In the genomic region with DNA sequence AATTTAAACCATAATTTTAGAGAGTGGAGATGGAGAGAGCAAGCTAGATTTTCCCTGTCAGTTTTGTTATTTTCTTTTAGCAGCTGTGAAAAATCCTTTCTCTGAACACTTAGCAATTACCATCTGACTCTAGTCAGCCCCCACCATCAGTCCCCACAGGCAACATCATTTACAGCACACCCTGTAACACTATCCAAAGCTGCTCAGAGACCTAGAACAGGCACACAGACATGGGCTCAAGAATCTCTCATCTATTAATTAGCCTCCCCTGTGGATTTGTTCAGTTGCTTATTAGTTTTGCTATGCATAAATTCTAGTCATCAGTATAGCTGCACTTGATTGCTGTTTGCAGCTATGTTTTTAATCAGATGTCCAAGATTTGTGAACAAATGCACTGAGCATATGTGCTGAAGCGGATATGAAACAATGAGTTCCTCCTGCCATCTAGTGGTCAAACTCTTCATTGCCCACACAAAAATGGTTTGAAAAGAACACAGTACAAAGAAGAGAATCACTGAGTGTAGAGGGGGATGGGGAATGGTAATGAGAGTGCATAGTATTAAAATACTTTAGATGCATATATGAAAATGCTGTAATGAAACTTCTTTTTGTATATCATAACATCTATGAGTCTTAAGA, we compare ENCODE assay signal across 8 mouse cellular contexts.
DNase-seq lines count a peak whose midpoint lies in the region; ATAC-seq lines count a peak whose summit lies in the region.

No protein-coding gene starts in this region.

- no peaks in the 10 kb centered on the region for H3K27me3 ChIP-seq in hindbrain, embryonic 12.5 days

- H3K27ac ChIP-seq in hindbrain, embryonic 12.5 days: no peak overlapping the region

- H3K9me3 ChIP-seq in hindbrain, embryonic 12.5 days (replicated peaks): no peaks in the 10 kb centered on the region

- DNase-seq in cerebellum, adult 8-10 months: peak; percentile 6
- DNase-seq in cerebellum, adult 11 months: no peak
- DNase-seq in right cerebral cortex, postnatal 10 days (ENCODE audit: low spot score in 2 of 2): peak; percentile 53 to 55
- no peak for DNase-seq in right cerebral cortex, postnatal 36 days (ENCODE audit: low spot score in 2 of 2)
- DNase-seq in left cerebral cortex, postnatal 25 days (ENCODE audit: low spot score in 2 of 2): peak; percentile 66 to 77
- DNase-seq in skeletal muscle tissue, adult 2 months (ENCODE audit: low read depth, low spot score): peak; percentile 3
- no peak for DNase-seq in thymus, postnatal 25 days

- no peak overlapping the region for H3K4me3 ChIP-seq in hindbrain, embryonic 12.5 days

- ATAC-seq in hindbrain, embryonic 12.5 days (ENCODE audit: low FRiP score): peak; percentile 88

- 24% methylated on average over 1 of the region's 1 CpGs for WGBS in hindbrain, embryonic 12.5 days

- intact Hi-C loops in left cerebral cortex, postnatal 25 days (cut with DNase I): loop anchor here (5.0 kb wide), 1 partner anchor 747 kb away; no protein-coding TSS in a partner anchor

- H3K4me2 ChIP-seq in hindbrain, embryonic 12.5 days (replicated peaks): no peak overlapping the region

- H3K36me3 ChIP-seq in hindbrain, embryonic 12.5 days: no peaks in the 10 kb centered on the region

- no peaks in the 10 kb centered on the region for H3K4me1 ChIP-seq in hindbrain, embryonic 12.5 days

- H3K9ac ChIP-seq in hindbrain, embryonic 12.5 days: no peak overlapping the region

Comparison
In these comparisons a context has a peak if more than half of its experiments do, and no peak if none do; other contexts are left out.
1. DNase-seq: peak in cerebellum, adult 8-10 months (single experiment), right cerebral cortex, postnatal 10 days (2 of 2), left cerebral cortex, postnatal 25 days (2 of 2) and skeletal muscle tissue, adult 2 months (single experiment); none in cerebellum, adult 11 months (single experiment), right cerebral cortex, postnatal 36 days (0 of 2) and thymus, postnatal 25 days (single experiment).